In the genomic region with DNA sequence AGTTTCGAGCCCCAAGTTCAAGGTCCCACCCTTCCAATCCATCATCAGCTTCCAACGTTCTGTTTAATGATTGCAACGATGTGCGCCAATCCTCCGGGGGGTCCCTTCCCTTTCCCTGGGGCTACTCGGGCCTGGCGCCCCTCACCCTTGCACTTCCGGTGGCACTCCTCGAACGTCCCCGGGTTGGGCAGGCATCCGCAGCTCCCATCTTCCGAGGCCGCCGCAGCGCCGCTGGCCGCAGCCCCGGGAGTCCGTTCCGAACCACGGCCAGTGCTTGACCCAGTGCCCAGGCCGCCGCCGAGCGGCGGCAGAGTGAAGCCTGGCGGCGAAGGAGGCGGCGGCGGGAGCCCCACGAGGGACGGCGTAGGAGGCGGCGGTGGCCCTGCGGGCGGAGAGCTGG, we compare ENCODE assay signal across 9 mouse cellular contexts. TPM values are rescaled to one million over a fixed set of nuclear protein-coding genes. Genes with fewer than 3 reads are reported as not detected.
DNase-seq lines count a peak whose midpoint lies in the region; ATAC-seq and TF ChIP-seq lines count a peak whose summit lies in the region.
"Had no signal": no experiment of that assay in that cellular context is flagged by ENCODE, and none has a peak within 500 bp of the region (broad histone marks: within the 10 kb centered on the region; RNA-seq: fewer than 3 reads in every experiment).

No protein-coding gene starts in this region.

- peaks cover 72% of the 10 kb centered on the region for H3K36me3 ChIP-seq in heart, embryonic 13.5 days
- H3K36me3 ChIP-seq in ES-Bruce4 (ENCODE audit: control insufficient read depth, insufficient read depth, low read length, poor library complexity, severe bottlenecking), result peaks cover 32% of the 10 kb centered on the region
- peaks cover 42% of the 10 kb centered on the region for H3K36me3 ChIP-seq in forebrain, embryonic 12.5 days (replicated peaks)
- H3K36me3 ChIP-seq in liver, embryonic 15.5 days (replicated peaks), result peaks cover 38% of the 10 kb centered on the region

- H3K4me2 ChIP-seq in heart, embryonic 13.5 days, result peak overlapping the region; percentile 93
- peak overlapping the region; percentile 97 for H3K4me2 ChIP-seq in forebrain, embryonic 12.5 days
- H3K4me2 ChIP-seq in liver, embryonic 15.5 days, result peak overlapping the region; percentile 93

- ATAC-seq in heart, embryonic 13.5 days (ENCODE audit: extremely low read depth, insufficient number of reproducible peaks, low FRiP score, low TSS enrichment), result no peak
- ATAC-seq in forebrain, embryonic 12.5 days (ENCODE audit: low FRiP score), result no peak
- ATAC-seq in liver, embryonic 15.5 days (ENCODE audit: insufficient read depth), result 0 out of 2 replicates have a peak, but pooled peaks have one; percentile 0

- no peak for TF ChIP-seq EP300 in ES-Bruce4 (IDR thresholded peaks at IDR 0.05; ENCODE audit: insufficient read depth, low read depth, low read length)

- TF ChIP-seq CTCF in ES-Bruce4 (IDR thresholded peaks at IDR 0.05; ENCODE audit: low read depth, low read length), result no peak

- no peaks in the 10 kb centered on the region for H3K27me3 ChIP-seq in heart, embryonic 13.5 days (replicated peaks)
- no peaks in the 10 kb centered on the region for H3K27me3 ChIP-seq in ES-Bruce4 (ENCODE audit: control insufficient read depth, insufficient read depth, low read length, poor library complexity, severe bottlenecking)
- no peaks in the 10 kb centered on the region for H3K27me3 ChIP-seq in forebrain, embryonic 12.5 days
- no peaks in the 10 kb centered on the region for H3K27me3 ChIP-seq in liver, embryonic 15.5 days

- under 1% methylated on average over 38 of the region's 39 CpGs for WGBS in heart, embryonic 13.5 days
- WGBS in forebrain, embryonic 12.5 days, result 0% methylated on average over 39 of the region's 39 CpGs
- 0% methylated on average over 39 of the region's 39 CpGs for WGBS in liver, embryonic 15.5 days (ENCODE audit: insufficient replicate concordance)

- DNase-seq in heart, postnatal 36 days, result no peak
- no peak for DNase-seq in adrenal gland, postnatal 25 days
- DNase-seq in urinary bladder, postnatal 4 days (ENCODE audit: low spot score in 2 of 2), result no peak
- DNase-seq in frontal cortex, adult 2 months (ENCODE audit: extremely low spot score in 1 of 2, low spot score in 1 of 2), result no peak

- intact Hi-C loops in heart, postnatal 36 days (cut with DNase I), result no loop called here

- H3K9ac ChIP-seq in heart, embryonic 13.5 days, result peak overlapping the region; percentile 98
- H3K9ac ChIP-seq in ES-Bruce4 (ENCODE audit: low read depth, poor library complexity, severe bottlenecking), result peak overlapping the region; percentile 96
- H3K9ac ChIP-seq in forebrain, embryonic 12.5 days, result peak overlapping the region; percentile 94
- peak overlapping the region; percentile 89 for H3K9ac ChIP-seq in liver, embryonic 15.5 days

- peaks cover 25% of the 10 kb centered on the region for H3K4me1 ChIP-seq in heart, embryonic 13.5 days
- H3K4me1 ChIP-seq in ES-Bruce4 (ENCODE audit: control insufficient read depth, insufficient read depth, low read length), result no peaks in the 10 kb centered on the region
- peaks cover 19% of the 10 kb centered on the region for H3K4me1 ChIP-seq in forebrain, embryonic 12.5 days
- H3K4me1 ChIP-seq in liver, embryonic 15.5 days (replicated peaks), result peaks cover 39% of the 10 kb centered on the region

- no peaks in the 10 kb centered on the region for H3K9me3 ChIP-seq in heart, embryonic 13.5 days
- no peaks in the 10 kb centered on the region for H3K9me3 ChIP-seq in ES-Bruce4 (replicated peaks; ENCODE audit: control insufficient read depth, insufficient read depth, low read length, poor library complexity, severe bottlenecking)
- H3K9me3 ChIP-seq in forebrain, embryonic 12.5 days, result no peaks in the 10 kb centered on the region
- no peaks in the 10 kb centered on the region for H3K9me3 ChIP-seq in liver, embryonic 15.5 days (replicated peaks)

- peak overlapping the region; percentile 84 for H3K27ac ChIP-seq in heart, embryonic 13.5 days (replicated peaks)
- H3K27ac ChIP-seq in ES-Bruce4 (ENCODE audit: insufficient read depth, low read length), result peak overlapping the region; percentile 41
- H3K27ac ChIP-seq in forebrain, embryonic 12.5 days, result peak overlapping the region; percentile 78
- H3K27ac ChIP-seq in liver, embryonic 15.5 days (replicated peaks), result peak overlapping the region; percentile 75

- peak overlapping the region; percentile 96 for H3K4me3 ChIP-seq in heart, embryonic 13.5 days
- peak overlapping the region; percentile 97 for H3K4me3 ChIP-seq in ES-Bruce4 (ENCODE audit: low read depth, low read length)
- H3K4me3 ChIP-seq in forebrain, embryonic 12.5 days (replicated peaks), result peak overlapping the region; percentile 99
- peak overlapping the region; percentile 81 for H3K4me3 ChIP-seq in liver, embryonic 15.5 days (replicated peaks)

- no peak for TF ChIP-seq POLR2A in ES-Bruce4 (IDR thresholded peaks at IDR 0.05; ENCODE audit: insufficient read depth, low read length)

RNA-seq across cellular contexts. Expression of a gene that starts 0.4 kb away (rescaled TPM):
- polyA plus RNA-seq in heart, embryonic 13.5 days (2015; fragmentation: Nextera tagmentation; extraction: Ambion mirVana), result 128 and 146 TPM in 2 replicates
- total RNA-seq in heart, postnatal 36 days (2021), result 100 to 1,000 TPM in 1 of 2 experiments, 10 to 100 TPM in 1; 97.7 to 102 TPM
- 68.2 TPM in 2 replicates for polyA plus RNA-seq in ES-Bruce4 (2011; ENCODE audit: insufficient read depth, insufficient read length, low read depth, missing spikeins)
- 136 and 149 TPM in 2 replicates for polyA plus RNA-seq in forebrain, embryonic 12.5 days (2016; fragmentation: Nextera tagmentation; extraction: Ambion mirVana)
- 87.2 and 91.8 TPM in 2 replicates for polyA plus RNA-seq in liver, embryonic 15.5 days (2015; fragmentation: Nextera tagmentation; extraction: Ambion mirVana)
- 96.1 and 115 TPM in 2 replicates for total RNA-seq in adrenal gland, postnatal 25 days (2021)
- 115 and 118 TPM in 2 replicates for polyA plus RNA-seq in frontal cortex, adult 2 months (2012; rRNA removed)

RNA-seq across cellular contexts. Expression of a gene that starts 15.8 kb away (rescaled TPM):
- polyA plus RNA-seq in heart, embryonic 13.5 days (2015; fragmentation: Nextera tagmentation; extraction: Ambion mirVana), result 480 and 561 TPM in 2 replicates
- 100 to 1,000 TPM; 308 to 344 TPM for total RNA-seq in heart, postnatal 36 days (2021)
- 1,030 and 1,048 TPM in 2 replicates for polyA plus RNA-seq in ES-Bruce4 (2011; ENCODE audit: insufficient read depth, insufficient read length, low read depth, missing spikeins)
- polyA plus RNA-seq in forebrain, embryonic 12.5 days (2016; fragmentation: Nextera tagmentation; extraction: Ambion mirVana), result 115 and 128 TPM in 2 replicates
- 2,704 and 3,478 TPM in 2 replicates for polyA plus RNA-seq in liver, embryonic 15.5 days (2015; fragmentation: Nextera tagmentation; extraction: Ambion mirVana)
- 714 and 971 TPM in 2 replicates for total RNA-seq in adrenal gland, postnatal 25 days (2021)
- 6,067 and 6,377 TPM in 2 replicates for polyA plus RNA-seq in frontal cortex, adult 2 months (2012; rRNA removed)

RNA-seq across cellular contexts. Expression of a gene that starts 22.4 kb away (rescaled TPM):
- polyA plus RNA-seq in heart, embryonic 13.5 days (2015; fragmentation: Nextera tagmentation; extraction: Ambion mirVana), result 8.8 and 13.9 TPM in 2 replicates
- total RNA-seq in heart, postnatal 36 days (2021), result 1 to 10 TPM; 1.2 to 3.3 TPM
- 93.2 and 95.8 TPM in 2 replicates for polyA plus RNA-seq in ES-Bruce4 (2011; ENCODE audit: insufficient read depth, insufficient read length, low read depth, missing spikeins)
- polyA plus RNA-seq in forebrain, embryonic 12.5 days (2016; fragmentation: Nextera tagmentation; extraction: Ambion mirVana), result 0.73 and 1.2 TPM in 2 replicates
- 609 and 611 TPM in 2 replicates for polyA plus RNA-seq in liver, embryonic 15.5 days (2015; fragmentation: Nextera tagmentation; extraction: Ambion mirVana)
- 1,269 and 1,513 TPM in 2 replicates for total RNA-seq in adrenal gland, postnatal 25 days (2021)
- polyA plus RNA-seq in frontal cortex, adult 2 months (2012; rRNA removed), result 3.3 and 4.7 TPM in 2 replicates
- total RNA-seq: hematopoietic stem cell, adult 5-6 weeks had no signal

RNA-seq across cellular contexts. Expression of a gene that starts 33.6 kb away (rescaled TPM):
- polyA plus RNA-seq in heart, embryonic 13.5 days (2015; fragmentation: Nextera tagmentation; extraction: Ambion mirVana), result 0.84 and 3.7 TPM in 2 replicates
- total RNA-seq in heart, postnatal 36 days (2021), result not detected
- 1.1 TPM in 1 of 2 replicates, not detected in the other for polyA plus RNA-seq in ES-Bruce4 (2011; ENCODE audit: insufficient read depth, insufficient read length, low read depth, missing spikeins)
- polyA plus RNA-seq in forebrain, embryonic 12.5 days (2016; fragmentation: Nextera tagmentation; extraction: Ambion mirVana), result not detected in 2 replicates
- polyA plus RNA-seq in liver, embryonic 15.5 days (2015; fragmentation: Nextera tagmentation; extraction: Ambion mirVana), result 273 and 372 TPM in 2 replicates
- total RNA-seq in adrenal gland, postnatal 25 days (2021), result 86.9 and 90.9 TPM in 2 replicates
- polyA plus RNA-seq in frontal cortex, adult 2 months (2012; rRNA removed), result 0.19 TPM in 1 of 2 replicates, not detected in the other
- total RNA-seq: hematopoietic stem cell, adult 5-6 weeks had no signal

RNA-seq across cellular contexts. Expression of a gene that starts 33.6 kb away (rescaled TPM):
- 2.9 TPM in 1 of 2 replicates, not detected in the other for polyA plus RNA-seq in heart, embryonic 13.5 days (2015; fragmentation: Nextera tagmentation; extraction: Ambion mirVana)
- total RNA-seq in heart, postnatal 36 days (2021), result not detected
- polyA plus RNA-seq in ES-Bruce4 (2011; ENCODE audit: insufficient read depth, insufficient read length, low read depth, missing spikeins), result not detected in 2 replicates
- polyA plus RNA-seq in forebrain, embryonic 12.5 days (2016; fragmentation: Nextera tagmentation; extraction: Ambion mirVana), result not detected in 2 replicates
- polyA plus RNA-seq in liver, embryonic 15.5 days (2015; fragmentation: Nextera tagmentation; extraction: Ambion mirVana), result 22.2 and 29.1 TPM in 2 replicates
- 1.0 and 3.9 TPM in 2 replicates for total RNA-seq in adrenal gland, postnatal 25 days (2021)
- not detected in 2 replicates for polyA plus RNA-seq in frontal cortex, adult 2 months (2012; rRNA removed)
- total RNA-seq: hematopoietic stem cell, adult 5-6 weeks had no signal
